Mouse (Mus musculus): ENCODE measurements around the gene Zc3h10. TPM values are rescaled to one million over a fixed set of nuclear protein-coding genes. Genes with fewer than 3 reads are reported as not detected.
"Not testable (repeated sequence)": the region's sequence is repeated elsewhere in the genome, so short reads cannot be mapped to it uniquely, and the experiment has no call there.

Zc3h10 gene
- polyA plus RNA-seq, 1 experiment = 1.6 TPM

- no peaks in the 10 kb centered on the region for H3K27me3 ChIP-seq (ENCODE audit: control insufficient read depth)
- TF ChIP-seq TAL1 (IDR thresholded peaks at IDR 0.05; ENCODE audit: low read length) (no peak), GATA1 (IDR thresholded peaks at IDR 0.05; ENCODE audit: low read length) (no peak)
- peaks cover 46% of the 10 kb centered on the region for H3K36me3 ChIP-seq (ENCODE audit: control insufficient read depth)
- no peak overlapping the region for H3K4me3 ChIP-seq (replicated peaks)
- H3K4me1 ChIP-seq (ENCODE audit: control insufficient read depth) = peaks cover 42% of the 10 kb centered on the region
- H3K9me3 ChIP-seq (ENCODE audit: control insufficient read depth, low read length) = peaks cover 2% of the 10 kb centered on the region; the same call in 1 of the 2 replicates
Measured at GRCm38 (mm10) chr10:128508260-128508659, 39.3 kb downstream of the Zc3h10 start.

DNA sequence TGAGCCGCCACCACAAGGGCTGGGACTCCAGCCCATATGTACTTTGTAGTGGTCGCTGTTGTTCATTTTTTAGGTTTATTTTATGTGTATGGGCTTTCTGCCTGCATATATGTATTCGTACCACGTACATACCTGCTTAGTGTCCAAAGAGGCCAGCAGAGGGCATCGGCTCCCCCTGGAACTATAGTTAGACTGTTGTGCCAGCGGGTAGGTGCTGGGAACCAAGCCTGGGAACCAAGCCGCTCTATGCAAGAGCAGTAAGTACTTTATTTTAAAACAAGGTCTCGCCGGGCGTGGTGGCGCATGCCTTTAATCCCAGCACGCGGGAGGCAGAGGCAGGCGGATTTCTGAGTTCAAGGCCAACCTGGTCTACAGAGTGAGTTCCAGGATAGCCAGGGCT is 41.6 kb downstream of the Zc3h10 start:
- Histone ChIP-seq H3K36me3 (ENCODE audit: control insufficient read depth) (peaks cover 29% of the 10 kb centered on the region), H3K9me3 (ENCODE audit: control insufficient read depth, low read length) (peaks cover 2% of the 10 kb centered on the region; the same call in 1 of the 2 replicates), H3K27me3 (ENCODE audit: control insufficient read depth) (no peaks in the 10 kb centered on the region), H3K4me1 (ENCODE audit: control insufficient read depth) (peaks cover 32% of the 10 kb centered on the region), H3K4me3 (replicated peaks) (no peak overlapping the region)
- TF ChIP-seq GATA1 (IDR thresholded peaks at IDR 0.05; ENCODE audit: low read length) (no peak), TAL1 (IDR thresholded peaks at IDR 0.05; ENCODE audit: low read length) (no peak)

GRCm38 (mm10) chr10:128505371-128505667 is 42.3 kb downstream of the Zc3h10 start:
- Histone ChIP-seq H3K36me3 (ENCODE audit: control insufficient read depth) (peaks cover 23% of the 10 kb centered on the region), H3K4me1 (ENCODE audit: control insufficient read depth) (peaks cover 28% of the 10 kb centered on the region)
- not testable (repeated sequence) for H3K27me3 ChIP-seq (ENCODE audit: control insufficient read depth); H3K4me3 ChIP-seq (replicated peaks); H3K9me3 ChIP-seq (ENCODE audit: control insufficient read depth, low read length)

- H3K4me3 ChIP-seq (replicated peaks) = peak overlapping the region; percentile 14
- H3K27me3 ChIP-seq (ENCODE audit: control insufficient read depth) = no peaks in the 10 kb centered on the region
- TF ChIP-seq GATA1 (IDR thresholded peaks at IDR 0.05; ENCODE audit: low read length) (peak; percentile 53; the same call in 1 of the 2 replicates), TAL1 (IDR thresholded peaks at IDR 0.05; ENCODE audit: low read length) (no peak)
- H3K9me3 ChIP-seq (ENCODE audit: control insufficient read depth, low read length) = peaks cover 2% of the 10 kb centered on the region; the same call in 1 of the 2 replicates
- peaks cover 18% of the 10 kb centered on the region for H3K36me3 ChIP-seq (ENCODE audit: control insufficient read depth)
- peaks cover 28% of the 10 kb centered on the region for H3K4me1 ChIP-seq (ENCODE audit: control insufficient read depth)
Measured at GRCm38 (mm10) chr10:128504641-128505370, 42.8 kb downstream of the Zc3h10 start.

DNA sequence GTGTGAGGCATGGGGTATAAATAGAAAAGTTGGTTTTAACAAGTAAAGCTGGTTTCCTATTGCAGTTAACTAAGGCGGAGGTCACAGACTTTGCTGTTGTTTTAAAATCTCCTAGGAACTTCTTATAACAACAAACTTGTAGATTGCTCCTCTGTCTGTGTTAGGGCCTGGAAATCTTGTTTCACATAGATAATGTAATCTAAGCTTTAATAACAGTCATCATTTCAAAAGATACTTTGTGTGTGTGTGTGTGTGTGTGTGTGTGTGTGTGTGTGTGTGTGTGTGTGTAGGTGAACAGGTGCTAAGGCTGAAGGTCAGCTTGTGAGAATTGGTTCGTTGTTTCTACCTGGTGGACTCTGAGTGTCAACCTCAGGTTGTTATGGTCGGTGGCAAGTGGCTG is 43.6 kb downstream of the Zc3h10 start:
- TF ChIP-seq TAL1 (IDR thresholded peaks at IDR 0.05; ENCODE audit: low read length) (no peak), GATA1 (IDR thresholded peaks at IDR 0.05; ENCODE audit: low read length) (no peak)
- H3K36me3 ChIP-seq (ENCODE audit: control insufficient read depth) = peaks cover 11% of the 10 kb centered on the region

DNA sequence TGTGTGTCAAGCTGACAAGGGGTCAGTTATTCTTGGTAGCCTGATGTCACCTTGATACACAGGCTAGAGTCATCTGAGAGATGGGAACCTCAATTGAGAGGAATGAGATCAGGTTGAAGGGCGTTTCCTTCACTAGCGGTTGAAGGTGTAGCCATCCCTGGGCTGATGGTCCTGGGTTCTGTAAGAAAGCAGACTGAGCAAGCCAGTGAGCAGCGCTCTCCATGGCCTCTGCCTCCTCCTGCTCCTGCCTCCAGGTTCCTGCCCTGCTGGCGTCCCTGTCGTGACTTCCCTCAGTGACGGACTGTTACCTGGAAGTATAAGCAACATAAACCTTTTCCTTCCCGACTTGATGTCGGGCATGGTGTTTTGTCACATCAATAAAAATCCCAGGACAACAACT is 44.0 kb downstream of the Zc3h10 start:
- Histone ChIP-seq H3K27me3 (ENCODE audit: control insufficient read depth) (no peaks in the 10 kb centered on the region), H3K36me3 (ENCODE audit: control insufficient read depth) (peaks cover 11% of the 10 kb centered on the region), H3K4me1 (ENCODE audit: control insufficient read depth) (peaks cover 38% of the 10 kb centered on the region), H3K4me3 (replicated peaks) (no peak overlapping the region), H3K9me3 (ENCODE audit: control insufficient read depth, low read length) (peaks cover 2% of the 10 kb centered on the region; the same call in 1 of the 2 replicates)
- TF ChIP-seq GATA1 (IDR thresholded peaks at IDR 0.05; ENCODE audit: low read length) (no peak), TAL1 (IDR thresholded peaks at IDR 0.05; ENCODE audit: low read length) (no peak)

More for the DNA sequence above, 43.6 kb downstream of the Zc3h10 start:
- H3K27me3 ChIP-seq (ENCODE audit: control insufficient read depth) = no peaks in the 10 kb centered on the region
- peaks cover 2% of the 10 kb centered on the region; the same call in 1 of the 2 replicates for H3K9me3 ChIP-seq (ENCODE audit: control insufficient read depth, low read length)
- H3K4me3 ChIP-seq (replicated peaks) = no peak overlapping the region
- peaks cover 36% of the 10 kb centered on the region for H3K4me1 ChIP-seq (ENCODE audit: control insufficient read depth)

DNA sequence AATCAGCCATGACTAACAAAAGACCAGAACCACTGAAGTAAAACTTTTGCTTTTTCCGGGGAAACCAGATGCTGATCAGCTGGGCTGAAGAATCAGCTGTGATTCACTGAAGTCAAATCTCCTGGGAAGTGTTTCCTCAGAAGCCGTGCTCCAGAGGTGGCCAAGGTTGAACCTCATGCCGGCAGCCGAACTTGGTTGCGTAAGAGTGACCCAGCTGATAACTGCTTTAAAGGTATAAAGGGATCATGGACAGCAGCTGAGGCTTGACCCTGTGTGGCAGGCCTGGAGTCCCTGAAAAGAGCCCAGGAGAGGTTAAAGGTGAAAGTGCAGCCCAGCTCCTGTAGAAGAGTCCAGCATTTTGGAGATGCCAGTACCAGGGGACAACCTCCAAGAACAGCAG is 45.2 kb downstream of the Zc3h10 start:
- TF ChIP-seq TAL1 (IDR thresholded peaks at IDR 0.05; ENCODE audit: low read length) = no peak
- no peak for TF ChIP-seq GATA1 (IDR thresholded peaks at IDR 0.05; ENCODE audit: low read length)
- peaks cover 48% of the 10 kb centered on the region for H3K4me1 ChIP-seq (ENCODE audit: control insufficient read depth)
- peaks cover 11% of the 10 kb centered on the region for H3K36me3 ChIP-seq (ENCODE audit: control insufficient read depth)
- no peak overlapping the region for H3K4me3 ChIP-seq (replicated peaks)
- H3K9me3 ChIP-seq (ENCODE audit: control insufficient read depth, low read length) = peaks cover 2% of the 10 kb centered on the region; the same call in 1 of the 2 replicates
- no peaks in the 10 kb centered on the region for H3K27me3 ChIP-seq (ENCODE audit: control insufficient read depth)

GRCm38 (mm10) chr10:128499116-128499671 is 48.4 kb downstream of the Zc3h10 start:
- Histone ChIP-seq H3K27me3 (ENCODE audit: control insufficient read depth) (no peaks in the 10 kb centered on the region), H3K4me1 (ENCODE audit: control insufficient read depth) (peaks cover 61% of the 10 kb centered on the region), H3K9me3 (ENCODE audit: control insufficient read depth, low read length) (no peaks in the 10 kb centered on the region), H3K4me3 (replicated peaks) (peak overlapping the region; percentile 78), H3K36me3 (ENCODE audit: control insufficient read depth) (peaks cover 4% of the 10 kb centered on the region; the same call in 1 of the 2 replicates)
- TF ChIP-seq GATA1 (IDR thresholded peaks at IDR 0.05; ENCODE audit: low read length) (no peak), TAL1 (IDR thresholded peaks at IDR 0.05; ENCODE audit: low read length) (no peak)

DNA sequence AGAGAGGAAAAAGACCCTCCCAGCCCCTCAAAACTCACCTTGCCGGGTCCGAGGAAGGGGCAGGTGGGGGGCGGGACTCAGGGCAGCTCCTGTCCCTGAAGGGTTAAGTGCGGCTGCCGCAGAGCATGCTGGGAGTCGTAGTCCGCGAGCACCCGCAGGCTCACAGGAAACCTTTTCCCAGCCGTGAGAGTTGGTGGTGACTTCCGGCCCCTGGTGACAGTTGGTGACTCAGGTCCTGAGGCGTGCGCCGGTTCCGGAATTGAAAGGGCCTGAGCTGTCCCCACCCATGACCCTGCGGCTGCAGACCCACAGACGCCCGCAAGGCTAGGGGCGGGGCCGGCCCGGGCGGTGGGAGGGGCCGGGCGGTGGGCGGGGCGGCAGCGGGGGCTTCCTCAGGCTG is 49.0 kb downstream of the Zc3h10 start, which contains the start of gene Myl6b:
Gene Myl6b (minus strand): TSS at position 96 of the 400 bp plus-strand sequence.
- H3K4me1 ChIP-seq (ENCODE audit: control insufficient read depth) = peaks cover 57% of the 10 kb centered on the region
- no peaks in the 10 kb centered on the region for H3K9me3 ChIP-seq (ENCODE audit: control insufficient read depth, low read length)
- H3K27me3 ChIP-seq (ENCODE audit: control insufficient read depth) = no peaks in the 10 kb centered on the region
- peak within 1 kb of the TSS; percentile 78 for H3K4me3 ChIP-seq (replicated peaks)
- TF ChIP-seq TAL1 (IDR thresholded peaks at IDR 0.05; ENCODE audit: low read length) (no peak), GATA1 (IDR thresholded peaks at IDR 0.05; ENCODE audit: low read length) (no peak)
- H3K36me3 ChIP-seq (ENCODE audit: control insufficient read depth) = peaks cover 3% of the 10 kb centered on the region; the same call in 1 of the 2 replicates

Measured in erythroblast, embryonic 14.5 days (primary cell).